Mouse (Mus musculus): ENCODE measurements at regions not wholly inside any gene's neighbourhood (a gene's known extent, or its start where the extent isn't known, plus 50 kb on each side); places are given as distances from the start of the nearest gene placed in this dataset.
A peak's percentile ranks its signal among the peaks of the same experiment; 100 is the strongest.

DNA sequence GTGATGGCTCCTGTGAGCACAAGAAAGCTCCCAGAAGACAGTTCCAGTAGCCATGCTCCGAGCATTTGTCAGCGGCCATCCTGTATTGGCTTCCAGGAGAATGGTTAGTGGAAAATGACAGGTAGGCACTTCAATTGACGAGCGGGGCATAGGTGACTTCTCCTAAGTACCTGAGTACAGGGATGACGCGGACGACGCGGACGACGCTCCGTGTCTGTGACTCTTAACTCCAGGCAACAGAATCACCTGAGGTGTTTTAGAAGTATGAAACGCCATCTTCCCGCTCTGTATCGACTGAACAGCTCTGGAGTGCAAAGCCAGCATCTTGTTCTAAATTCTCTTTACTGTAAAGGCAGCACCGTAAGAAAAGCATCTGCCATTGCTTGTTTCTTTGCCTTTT is 68.4 kb upstream of the Tmco5 start:
- no peak for DNase-seq

DNA sequence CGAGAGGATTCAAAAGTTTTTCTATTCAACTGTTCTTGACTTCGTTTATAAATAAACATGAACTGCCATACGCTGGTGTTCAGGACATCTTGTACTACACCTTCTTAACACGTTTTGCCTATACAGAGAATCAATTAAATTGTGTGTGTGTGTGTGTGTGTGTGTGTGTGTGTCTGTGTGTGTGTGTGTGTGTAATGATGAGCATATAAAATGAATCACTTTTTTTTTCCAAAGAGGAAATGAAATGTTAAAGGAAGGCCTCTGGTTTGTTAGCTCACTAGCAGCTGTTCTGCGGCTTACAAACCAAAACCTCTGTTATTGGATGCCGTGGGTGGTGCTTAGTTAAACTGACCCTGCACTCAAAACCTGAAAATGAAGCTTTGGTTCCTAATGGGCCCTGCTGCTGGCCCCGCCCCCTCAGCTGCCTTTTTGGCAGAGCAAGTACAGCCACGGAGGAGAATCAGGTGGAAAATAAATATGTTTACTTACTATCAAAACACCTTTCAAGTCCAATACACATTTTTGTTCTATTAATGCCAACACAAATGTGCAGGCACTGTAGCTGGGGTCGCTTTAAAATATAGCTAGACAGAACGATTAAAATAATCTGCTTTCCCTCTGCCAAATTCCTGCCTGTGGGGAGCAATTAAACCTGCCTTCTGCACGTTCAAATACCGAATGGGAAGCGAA is 65.5 kb upstream of the Tmco5 start:
- DNase-seq = no peak

DNA sequence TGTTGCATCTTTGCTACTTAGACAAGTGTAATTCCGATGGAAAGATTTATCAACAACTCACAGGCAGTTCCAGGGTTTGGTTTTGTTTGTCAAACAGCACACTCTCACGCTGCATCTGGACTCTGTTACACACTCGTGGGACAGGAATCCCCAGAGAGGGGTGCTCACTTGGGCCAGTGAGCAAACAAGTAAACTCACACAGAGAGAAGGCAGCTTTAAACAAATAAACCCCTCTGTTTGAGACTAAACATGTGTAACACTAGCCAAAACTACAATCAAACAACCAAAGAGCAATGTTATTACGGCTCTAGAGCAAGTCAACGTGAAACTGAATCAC is 65.0 kb upstream of the Tmco5 start:
- DNase-seq = no peak

DNA sequence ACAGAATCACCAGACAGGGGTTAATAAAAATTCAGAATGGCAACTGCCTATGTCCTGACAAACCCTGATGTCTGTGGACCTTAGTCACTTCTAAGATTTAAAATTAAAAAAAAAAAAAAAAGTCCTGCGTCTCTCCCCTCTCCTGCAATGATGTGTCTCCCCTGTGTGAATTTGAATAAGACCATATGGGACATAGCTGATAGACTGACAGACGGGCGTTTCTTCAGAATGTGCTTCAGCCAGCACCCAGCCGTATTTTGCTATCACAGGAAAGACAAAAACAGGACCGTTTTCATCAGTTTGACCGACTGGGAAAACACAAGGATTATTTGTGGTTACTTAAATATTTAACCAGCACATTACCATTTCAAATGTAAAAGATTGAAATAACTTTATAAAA is 61.4 kb upstream of the Tmco5 start:
- no peak for DNase-seq

- DNase-seq = no peak
Observed at GRCm38 (mm10) chr2:116817561-116817960, 60.9 kb upstream of the Tmco5 start.

DNA sequence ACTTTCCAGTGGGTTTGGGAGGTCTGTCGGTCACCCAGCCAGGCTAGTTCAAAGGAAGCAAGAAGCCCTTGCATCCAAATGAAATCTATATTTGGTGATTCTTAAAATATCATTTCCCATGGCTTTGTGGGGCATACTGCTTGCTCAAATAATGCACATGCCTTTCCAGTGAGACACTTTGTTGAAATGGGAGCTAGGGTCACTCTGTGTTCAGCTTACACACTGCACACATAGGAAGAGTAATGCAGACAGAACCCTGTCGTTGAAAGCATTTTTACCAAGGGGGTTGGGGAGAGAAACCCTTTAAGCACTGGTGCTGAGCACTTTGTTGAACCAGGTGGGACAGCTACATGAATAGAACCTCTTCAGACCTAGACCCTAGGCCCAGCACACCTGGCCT is 59.9 kb upstream of the Tmco5 start:
- no peak for DNase-seq

DNA sequence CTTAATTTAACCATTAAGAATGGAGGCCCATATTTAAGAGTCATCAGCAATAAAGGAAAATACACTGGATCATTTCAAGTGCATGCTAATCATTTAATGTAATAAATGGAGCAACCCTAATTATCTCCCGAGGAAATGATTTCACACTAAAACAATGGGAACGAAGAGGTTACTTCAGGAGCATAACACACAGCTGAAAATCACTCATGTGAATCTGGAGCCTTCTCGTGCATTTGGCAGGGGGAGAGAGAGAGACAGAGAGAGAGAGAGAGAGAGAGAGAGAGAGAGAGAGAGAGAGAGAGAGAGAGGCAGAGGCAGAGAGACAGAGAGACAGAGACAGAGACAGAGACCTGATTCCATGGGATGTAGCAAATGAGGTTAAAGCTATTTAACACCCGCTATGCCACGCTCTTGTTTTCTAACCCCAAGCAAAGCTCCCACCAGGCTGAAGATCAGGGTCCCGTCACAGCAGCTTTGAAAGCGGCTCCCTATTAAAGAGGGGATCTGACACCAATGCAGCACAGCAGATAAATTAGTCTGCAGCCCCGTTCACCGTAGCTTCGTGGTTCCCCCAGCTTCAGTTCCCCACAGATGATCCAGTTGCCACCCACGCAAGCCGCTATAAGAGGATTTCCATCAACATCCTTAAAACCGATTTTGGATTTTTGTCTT is 59.3 kb upstream of the Tmco5 start:
- DNase-seq = no peak

- peak; percentile 16 for DNase-seq
Observed at GRCm38 (mm10) chr2:116820831-116821745, 57.4 kb upstream of the Tmco5 start.

All from right cerebral cortex, postnatal 14 days (tissue).